Mouse (Mus musculus) heart, adult 11 months (tissue): Measurements from ENCODE around the gene Tmtc2.

Source experiments
- DNase-seq: peaks from one replicate; pipeline ENCODE4 v3.0.0; 2022

The Tmtc2 gene

DNA sequence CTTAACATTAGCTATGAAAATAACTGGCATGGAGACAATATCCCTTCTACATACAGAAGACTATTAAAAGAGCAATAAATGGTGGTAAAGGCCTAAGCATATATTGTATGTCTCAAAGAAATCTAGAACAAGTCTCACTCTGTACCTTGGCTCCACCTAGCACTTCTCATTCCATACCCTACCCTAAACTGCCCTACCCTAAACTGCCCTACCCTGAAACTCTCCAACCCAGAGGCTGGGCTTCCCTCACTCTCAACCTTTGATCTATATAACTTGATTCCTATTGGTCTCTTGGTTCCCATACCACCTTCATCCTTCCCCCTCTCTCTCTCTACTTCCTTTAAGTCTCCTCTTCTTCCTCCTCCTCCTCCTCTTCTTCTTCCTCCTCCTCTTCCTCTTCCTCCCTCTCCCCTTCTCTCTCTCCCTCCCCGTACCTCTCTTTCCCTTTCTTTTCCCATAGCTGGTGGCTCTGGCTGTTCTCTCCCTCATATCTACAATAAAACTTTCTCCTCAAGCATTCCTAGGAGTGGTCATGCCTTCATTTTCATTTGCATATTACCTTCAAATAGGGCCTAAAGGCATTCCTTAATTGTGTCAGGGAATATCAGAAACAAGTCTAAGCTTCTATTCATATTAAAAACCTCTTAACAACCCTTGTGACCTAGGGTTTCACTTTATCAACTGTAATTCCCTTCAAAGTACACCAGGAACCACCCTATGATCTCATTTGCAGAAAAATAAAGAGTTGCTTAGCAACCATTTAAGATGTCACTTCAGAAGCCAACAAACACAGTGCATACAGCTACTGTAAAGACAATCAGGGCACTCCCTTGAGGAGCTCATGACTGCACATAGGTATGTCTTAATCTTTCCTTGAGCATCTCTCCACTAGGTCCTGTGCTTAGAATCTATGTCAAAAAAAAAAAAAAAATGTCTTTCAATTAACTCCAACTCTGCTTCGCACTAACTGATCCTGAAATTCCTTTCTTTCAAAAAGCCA lies 29.9 kb downstream of the Tmtc2 start:
- DNase-seq: no peak

DNA sequence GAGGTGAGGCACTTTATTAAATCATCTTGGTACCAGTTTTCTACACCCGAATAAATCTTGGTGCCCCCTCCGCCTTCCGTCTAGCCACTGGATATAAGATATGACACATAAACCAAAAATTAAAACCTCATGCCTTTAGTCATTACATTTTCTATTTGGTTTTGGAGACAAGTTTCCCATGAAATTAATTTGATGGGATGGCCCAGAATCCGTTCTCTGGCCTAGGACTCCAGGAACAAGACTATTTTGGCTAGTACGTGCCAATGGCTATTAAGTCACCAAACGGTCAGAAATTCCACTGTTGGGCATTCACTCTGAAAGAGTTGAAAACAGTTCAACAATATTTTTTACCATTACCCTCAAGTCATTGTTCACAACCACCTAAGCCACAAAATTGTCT lies 32.2 kb downstream of the Tmtc2 start:
- no peak for DNase-seq

DNA sequence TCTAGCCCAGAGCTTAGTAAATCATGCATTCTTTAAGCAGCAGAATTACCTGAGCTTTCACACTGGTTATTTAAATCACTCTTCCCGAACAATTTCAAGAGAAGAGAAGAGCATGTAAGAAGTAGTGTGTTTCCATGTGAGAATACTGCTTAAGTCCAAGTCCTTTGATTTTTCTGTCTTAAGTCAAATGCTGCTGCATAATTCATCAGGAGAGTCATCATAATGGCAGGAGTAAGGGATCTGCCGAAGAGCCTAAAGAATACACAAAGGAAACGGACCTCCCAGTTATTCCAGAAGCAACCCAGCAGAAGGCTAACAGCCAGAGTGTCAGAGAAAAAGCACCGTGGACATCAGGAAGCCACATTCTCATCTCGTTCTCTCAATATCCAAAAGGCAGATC lies 34.6 kb downstream of the Tmtc2 start:
- no peak for DNase-seq

DNA sequence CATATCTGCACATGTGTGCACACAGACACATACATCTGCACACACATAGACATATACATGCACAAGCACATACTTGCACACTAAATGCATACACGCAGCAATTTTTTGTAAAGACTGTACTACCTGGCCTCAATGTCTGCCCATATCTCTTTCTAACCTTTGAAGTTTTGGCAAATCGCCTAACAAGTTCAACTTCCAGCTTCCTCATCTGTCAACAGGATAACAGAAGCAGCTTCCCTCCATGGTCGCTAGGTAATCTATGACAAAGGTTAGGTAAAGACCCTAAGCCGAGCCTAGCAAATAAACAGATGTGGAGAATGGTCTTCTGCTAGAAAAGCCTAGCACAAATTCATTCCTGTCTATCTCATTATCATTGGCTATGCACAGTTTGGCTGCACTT lies 37.3 kb downstream of the Tmtc2 start:
- DNase-seq: no peak

DNA sequence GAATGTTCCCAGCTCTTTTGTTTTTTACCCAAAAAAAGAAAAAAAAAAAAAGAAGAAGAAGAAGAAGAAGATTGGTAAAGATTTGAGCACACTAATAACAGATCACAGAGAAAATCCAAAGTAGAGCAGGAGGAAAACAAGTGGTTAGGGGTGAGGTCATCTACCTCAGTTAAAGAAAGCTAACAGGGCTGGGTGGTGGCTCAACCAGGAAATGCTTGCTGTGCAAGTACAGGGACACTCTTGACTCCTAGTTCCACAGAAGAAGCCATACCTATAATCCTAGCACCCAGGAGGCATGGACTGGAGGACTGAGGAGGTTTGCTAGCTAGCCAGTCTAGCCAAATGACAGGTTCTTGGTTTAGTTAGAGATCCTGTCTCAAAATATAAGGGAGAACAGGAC lies 38.4 kb downstream of the Tmtc2 start:
- DNase-seq: no peak

DNA sequence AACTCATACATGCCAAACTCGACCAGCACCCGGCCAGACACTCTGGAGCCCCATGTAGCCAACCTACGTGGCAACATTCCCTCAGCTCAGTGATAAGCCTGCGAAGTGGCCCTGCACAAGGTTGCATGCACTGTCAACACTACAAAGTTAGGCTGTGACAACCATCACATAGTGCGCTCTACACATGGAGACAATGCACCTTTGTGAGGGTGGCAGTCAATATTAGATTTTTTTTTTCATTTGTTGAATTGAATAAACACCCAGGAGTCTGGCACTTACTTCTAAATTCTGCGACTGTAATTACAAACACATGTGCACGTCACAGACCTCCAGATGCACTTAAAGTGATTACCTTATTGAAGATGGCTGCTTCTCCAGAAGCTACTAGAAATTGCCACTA lies 41.5 kb downstream of the Tmtc2 start:
- DNase-seq: no peak

DNA sequence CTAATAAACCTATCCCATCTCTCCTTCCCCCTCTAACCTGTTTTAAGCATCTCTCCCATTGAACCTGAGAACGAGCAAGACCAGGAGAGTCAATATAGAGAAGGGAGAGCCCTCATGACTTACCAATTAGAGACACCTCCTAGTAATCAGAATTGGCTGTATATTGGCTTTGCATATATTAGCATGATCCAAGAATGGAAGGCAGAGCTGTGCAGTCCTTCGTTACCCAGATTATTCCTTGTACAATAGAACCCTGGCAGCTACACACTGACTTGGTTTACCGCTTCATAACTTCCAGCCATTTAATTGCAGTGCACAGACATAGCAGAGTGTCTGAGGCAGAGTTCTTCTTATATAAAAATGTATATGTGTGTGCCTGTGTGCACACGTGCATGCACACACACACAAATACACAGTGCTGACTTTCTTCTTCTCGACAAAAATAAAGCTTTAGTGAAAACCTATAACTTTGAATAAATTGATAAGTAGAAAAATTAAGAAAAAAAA lies 42.2 kb downstream of the Tmtc2 start:
- no peak for DNase-seq

DNA sequence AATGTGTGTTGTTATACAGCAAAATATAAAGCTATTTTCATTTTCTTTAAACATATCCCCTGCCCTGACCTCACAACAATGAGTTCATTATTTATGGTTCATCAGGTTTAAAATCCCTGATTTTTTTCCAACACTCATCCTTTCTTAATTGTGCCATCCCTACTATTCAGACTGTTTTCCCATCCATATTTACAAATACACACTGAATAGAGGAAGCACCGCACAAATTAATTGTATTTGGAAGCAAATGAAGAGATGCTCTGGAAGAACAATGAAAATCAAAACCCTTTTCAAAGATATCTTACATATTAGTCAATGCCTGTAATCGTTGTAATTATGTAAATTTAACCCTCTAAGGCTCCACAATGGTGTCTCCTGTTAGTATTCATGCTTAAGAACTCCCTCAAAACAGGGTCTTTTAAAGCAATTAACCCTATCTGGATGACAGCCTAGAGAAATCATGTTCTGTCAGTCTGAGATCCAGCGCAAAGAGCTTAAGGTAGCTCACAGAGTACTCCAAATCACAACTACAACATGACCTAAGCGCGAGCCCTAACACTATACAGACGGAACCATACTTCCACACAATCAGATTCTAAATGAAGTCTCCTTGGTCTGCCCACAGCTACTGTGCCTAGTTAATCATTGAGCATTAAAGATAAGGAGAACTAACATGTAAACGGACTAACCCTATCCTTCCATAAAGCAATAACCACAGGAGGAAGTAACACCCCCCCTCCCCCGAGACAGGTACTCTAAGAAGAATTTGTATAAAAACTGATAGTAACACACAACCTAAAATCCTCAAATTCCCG lies 43.0 kb downstream of the Tmtc2 start:
- DNase-seq: no peak

DNA sequence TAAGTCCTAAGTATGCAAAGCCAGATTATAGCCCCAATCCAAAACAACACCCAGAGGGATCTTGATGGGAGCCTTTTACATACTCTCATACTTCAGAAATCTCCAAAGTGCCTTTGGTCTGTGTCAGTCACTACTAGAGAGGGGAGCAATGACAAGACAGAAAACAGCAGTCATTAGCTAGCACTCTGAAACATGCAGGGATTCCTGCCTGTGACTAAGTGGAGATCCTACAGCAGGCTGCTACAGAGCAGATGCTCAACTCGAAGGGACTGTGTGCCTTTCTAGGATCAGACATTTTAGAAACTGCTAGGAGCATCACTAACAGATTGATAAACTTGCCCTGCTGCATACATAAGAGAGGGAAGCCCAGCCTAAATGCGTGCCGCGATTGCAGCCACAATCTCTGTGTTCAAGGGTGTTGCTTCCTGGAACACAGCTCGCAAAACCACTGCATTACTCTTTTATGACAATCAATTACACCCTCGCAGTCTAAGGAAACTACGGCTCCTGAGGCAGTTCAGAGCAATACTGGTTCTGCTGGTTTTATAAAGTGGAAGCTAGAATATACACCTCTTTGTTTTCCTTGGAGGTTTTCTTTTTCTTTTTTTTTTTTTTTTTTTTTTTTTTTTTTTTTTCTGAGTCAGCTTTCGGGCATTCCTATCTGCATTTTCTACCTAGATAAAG lies 50.7 kb downstream of the Tmtc2 start:
- peak; percentile 43 for DNase-seq

DNA sequence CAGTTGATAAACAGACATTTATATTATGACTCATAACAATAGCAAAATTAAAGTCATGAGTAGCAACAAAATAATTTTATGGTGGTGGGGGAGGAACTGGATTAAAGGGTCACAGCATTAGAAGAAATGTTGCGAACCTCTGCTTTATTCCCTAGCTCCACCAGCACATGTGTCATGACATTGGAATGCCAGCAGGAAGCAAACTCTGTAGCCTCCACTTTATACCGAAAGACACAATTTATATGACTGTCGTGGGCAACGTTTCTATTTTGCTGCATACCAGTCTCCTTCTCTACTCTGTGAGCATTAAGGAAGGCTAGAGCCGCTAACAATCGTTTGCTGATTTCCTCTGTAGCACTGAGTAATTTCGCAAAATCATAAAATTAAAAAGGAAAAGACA lies 51.8 kb downstream of the Tmtc2 start:
- DNase-seq: no peak

DNA sequence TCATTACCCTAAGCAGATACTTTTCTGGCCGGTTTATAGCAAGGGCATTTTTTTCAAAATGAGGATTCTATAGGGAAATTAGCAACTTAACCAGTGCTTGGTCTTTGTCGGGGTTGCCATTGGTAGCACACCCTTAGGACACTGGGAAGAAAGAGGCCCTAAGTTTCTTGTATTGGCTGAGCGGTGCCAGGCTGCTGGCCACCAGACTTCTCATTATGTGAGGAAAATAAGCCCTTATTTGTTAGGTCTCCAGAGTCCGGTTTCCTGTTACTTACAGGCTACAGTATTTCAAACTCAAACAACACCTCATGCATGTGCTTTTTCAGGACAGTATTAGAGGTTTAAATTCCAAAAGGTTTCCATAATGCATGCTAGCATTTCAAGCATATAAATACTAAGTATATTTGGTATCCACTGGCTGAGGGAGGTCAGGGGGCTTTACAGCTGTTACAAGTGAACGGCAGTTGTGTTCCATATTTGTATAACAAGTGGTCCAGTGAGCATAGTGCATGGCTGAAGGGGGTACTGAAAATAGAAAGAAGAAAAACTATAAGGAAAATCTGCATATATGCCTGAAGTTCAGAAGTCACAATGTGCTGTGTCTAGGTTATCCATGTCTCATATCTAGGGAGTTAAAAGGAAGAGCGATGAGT lies 55.0 kb downstream of the Tmtc2 start:
- peak; percentile 49 for DNase-seq

DNA sequence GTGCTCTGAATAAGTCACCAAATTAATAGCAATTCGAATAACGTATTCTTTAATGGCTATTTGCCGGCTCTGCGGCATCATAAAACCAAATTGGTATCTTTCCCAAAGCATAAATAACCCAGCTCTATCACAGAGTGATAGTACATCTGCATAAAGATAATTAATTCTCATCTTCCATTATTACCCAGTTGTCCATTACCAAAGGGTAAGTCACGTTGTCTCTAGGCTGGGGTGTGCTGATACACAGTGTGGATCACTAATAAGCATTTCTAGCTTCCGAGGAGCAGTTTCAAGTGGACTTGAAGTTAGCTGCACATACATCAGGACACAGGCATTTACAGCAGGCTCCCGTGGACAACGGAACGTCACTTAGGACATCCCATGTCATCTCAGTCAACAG lies 56.1 kb downstream of the Tmtc2 start:
- DNase-seq: peak; percentile 23

DNA sequence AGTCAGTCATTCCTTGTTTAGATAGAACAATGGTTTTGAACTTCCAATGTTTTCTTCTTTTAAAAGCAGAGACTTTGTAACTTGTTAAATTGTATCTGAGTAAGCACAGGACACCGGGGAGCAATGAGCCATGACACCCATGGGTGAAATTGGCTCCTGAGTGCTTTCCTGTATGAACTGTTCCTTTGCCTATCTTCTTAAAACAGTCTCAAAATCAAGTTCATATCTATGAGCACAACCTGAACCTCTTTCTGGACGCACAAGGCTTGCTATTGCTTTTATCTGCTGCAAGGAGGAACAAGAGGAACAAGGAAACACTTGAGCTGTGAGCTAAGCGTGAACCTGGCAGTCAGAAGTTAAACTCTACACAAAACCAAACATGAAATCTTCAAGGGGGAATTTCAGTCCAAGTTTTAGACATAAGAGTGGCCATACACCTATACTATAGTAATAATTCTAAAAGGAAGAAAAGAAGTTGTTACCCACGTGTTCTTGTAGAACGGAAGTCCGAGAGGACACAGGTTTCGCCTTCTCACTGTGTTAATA lies 60.4 kb downstream of the Tmtc2 start:
- peak; percentile 21 for DNase-seq

DNA sequence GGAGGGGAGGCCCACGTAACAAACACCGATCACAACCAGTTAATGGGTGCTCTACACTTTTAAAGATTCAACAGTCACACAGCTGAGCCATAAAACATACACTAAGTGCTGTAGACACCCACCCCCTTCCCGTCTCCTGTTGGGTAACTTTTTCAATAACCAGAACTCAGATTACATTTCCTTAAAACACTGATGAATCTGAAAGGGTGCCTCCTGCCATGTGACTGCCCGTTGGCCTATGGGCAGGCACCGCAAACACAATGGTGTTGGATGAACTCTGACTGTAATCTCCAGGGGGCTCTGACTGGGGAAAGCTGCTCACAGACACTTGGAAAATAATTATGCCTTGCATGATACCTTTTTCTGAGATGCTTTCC lies 64.4 kb downstream of the Tmtc2 start:
- peak; percentile 70 for DNase-seq

DNA sequence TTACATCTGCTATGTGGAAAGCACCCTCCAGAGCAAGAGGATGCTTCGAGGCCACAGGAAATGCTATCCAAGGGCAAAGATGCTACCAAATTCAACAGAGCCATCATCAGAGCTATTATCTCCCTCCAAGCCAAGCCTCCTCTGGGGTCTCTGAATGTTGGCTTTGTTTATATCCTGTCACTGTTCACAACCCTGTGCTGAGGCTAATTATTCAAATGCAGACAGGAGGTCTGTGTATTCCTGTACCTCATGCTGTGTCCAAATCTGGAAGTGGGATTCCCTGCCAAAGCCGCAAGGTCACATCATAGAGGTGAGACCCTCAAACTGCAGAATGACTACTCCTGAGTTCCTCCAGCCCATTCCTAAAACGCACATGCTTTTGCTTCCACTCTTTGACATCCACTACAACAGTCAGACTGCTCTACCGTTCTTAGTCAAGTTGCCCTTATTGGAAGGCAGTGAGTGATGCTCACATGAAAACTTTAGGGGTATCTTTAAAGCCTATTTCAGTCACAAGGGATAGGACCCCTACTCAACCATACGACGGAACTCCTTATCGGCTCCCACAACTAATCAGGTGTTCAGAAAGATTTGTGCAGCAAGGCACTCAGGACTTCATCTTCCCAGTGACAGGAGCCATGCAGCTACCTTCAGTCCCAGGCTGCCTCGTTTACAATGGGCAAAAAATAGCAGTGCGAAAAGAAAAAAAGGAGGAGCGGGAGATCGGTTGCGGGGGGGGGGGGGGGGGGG lies 64.9 kb downstream of the Tmtc2 start:
- DNase-seq: peak; percentile 72

DNA sequence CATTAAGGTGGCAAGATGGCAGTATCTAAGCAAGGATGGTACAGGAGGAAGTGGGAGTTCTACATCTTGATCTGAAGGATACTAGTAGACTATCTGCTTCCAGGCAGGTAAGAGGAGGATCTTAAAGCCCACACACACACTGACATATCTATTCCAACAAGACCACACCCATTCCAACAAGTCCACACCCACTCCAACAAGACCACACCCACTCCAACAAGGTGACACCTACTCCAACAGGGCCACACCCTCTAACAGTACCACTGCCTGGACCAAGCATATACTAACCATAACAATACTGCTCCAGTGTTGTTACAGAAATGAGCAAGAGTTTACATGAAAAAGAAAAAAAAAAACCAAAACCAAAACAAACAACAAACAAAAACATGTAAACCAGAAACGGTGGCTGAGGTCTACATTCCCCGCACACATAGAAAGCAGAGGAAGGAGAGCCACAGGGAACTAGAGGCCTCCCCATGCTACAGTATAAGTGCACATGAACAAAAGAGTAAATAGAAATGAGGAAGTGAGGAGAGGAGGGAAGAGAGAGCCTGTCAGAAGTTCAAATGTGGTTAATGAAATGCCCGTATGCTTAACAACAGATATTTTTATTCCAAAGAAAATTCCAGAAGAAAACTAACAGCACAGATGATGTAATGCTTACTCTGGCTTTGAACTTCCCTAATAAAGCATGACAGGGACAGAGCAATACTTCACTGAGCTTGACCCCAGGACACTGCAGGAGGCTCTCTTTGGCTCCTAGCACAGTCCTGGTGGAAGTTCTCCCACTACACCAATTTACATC lies 66.1 kb downstream of the Tmtc2 start:
- peak; percentile 69 for DNase-seq

DNA sequence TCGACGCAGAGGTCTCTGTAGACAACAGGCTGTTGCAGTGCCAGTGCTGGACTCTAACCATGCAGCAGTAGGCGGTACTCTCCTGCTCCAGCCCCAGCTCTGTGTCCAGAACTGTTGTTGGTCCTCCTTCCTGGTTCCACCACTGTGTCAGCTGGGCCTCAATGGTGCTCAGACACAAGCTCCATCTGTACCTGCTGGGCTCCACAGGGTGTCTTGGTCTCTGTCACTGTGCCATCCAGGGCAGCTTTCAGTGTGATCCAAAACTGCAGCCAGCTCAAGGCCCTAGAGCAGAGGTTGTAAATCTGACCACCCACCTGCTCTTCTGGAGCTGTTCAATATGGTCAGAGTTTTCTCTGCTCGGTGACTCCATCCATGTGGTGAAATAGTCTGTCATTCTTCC lies 68.2 kb downstream of the Tmtc2 start:
- peak; percentile 48 for DNase-seq

DNA sequence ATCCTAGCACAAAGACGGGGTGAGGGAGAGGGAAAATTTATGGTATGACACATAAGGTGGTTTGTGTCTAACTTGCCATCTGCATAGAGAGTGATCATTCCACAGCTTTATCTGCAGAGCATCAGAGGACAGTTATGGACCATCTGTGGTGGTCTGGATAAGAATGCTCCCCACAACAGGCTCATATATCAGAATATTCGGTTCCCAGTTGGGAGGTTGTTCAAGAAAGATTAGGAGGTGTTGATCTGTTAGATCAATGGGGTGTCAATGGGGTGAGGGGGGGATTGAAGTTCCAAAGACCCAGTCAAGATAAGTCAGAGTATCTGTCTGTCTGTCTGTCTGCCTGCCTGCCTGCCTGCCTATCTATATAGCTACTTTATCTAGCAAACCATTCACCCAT lies 69.8 kb downstream of the Tmtc2 start:
- peak; percentile 34 for DNase-seq

DNA sequence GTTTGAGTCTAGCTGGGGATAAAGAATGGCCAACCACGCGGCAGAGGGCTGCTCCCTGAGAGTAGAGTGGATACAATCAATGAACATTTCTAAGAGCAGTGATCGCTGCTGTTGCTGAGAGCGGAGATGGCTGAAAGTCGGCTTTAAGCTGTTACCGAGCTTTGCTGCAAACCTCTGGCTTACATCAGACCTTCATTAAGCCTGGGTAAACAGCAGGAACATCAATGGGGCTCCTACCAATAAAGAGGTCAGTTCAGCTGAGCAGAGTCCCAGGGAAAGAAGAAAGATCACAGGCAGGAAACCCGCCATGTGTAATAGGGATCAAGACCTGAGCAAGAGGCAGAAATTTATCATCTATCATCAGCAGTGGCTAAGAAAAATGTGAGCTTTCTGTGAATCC lies 72.5 kb downstream of the Tmtc2 start:
- no peak for DNase-seq

DNA sequence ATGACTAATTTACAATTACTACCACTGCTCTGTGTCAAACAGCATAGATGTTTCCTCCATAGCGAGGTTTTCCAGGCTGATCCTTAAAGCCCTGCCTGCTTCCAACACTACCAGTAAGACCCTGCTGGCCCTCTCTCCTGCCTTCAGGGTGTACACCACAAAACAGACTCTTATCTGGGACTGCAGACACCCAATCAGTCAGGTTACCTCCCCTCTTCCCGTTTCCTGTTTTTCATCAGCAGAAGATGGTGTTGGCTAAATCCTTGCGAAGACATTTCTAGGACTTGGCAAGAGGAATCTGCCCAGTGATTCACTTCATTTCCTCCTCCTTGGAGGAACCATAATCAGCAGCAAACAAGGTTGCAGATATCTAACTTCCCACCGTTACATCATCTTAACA lies 73.8 kb downstream of the Tmtc2 start:
- DNase-seq: peak; percentile 97

DNA sequence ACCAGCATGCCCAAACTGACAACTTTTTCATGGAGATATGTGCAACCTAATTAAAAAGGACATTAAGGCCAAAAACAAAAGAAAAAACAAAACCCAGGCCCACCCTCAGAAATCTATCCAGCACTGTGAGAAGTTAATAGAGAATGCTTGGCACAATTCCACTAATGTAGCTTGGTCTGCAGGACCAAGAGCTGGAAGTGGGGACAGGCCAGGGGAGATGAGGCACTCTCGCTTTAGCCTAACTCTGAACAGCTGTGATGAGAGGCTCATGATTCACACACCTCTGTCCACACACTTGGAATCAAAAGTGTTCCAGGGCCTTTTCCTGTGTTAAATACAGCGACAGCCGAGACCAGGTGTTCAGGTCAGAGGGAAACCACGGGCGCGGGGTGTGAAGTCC lies 79.0 kb downstream of the Tmtc2 start:
- no peak for DNase-seq
